Mouse (Mus musculus): ENCODE measurements around the gene Wdhd1. TPM values are rescaled to one million over a fixed set of nuclear protein-coding genes. Genes with fewer than 3 reads are reported as not detected.

Wdhd1 gene
- 0.99 and 1.3 TPM in 2 replicates for polyA plus RNA-seq (2012; rRNA removed; ENCODE audit: low replicate concordance)

GRCm38 (mm10) chr14:47276637-47277393, at the start of gene Wdhd1, which contains the start of gene Socs4:
Wdhd1 (minus strand) TSS chr14:47276857.
Socs4 (plus strand) TSS chr14:47276931.

DNA sequence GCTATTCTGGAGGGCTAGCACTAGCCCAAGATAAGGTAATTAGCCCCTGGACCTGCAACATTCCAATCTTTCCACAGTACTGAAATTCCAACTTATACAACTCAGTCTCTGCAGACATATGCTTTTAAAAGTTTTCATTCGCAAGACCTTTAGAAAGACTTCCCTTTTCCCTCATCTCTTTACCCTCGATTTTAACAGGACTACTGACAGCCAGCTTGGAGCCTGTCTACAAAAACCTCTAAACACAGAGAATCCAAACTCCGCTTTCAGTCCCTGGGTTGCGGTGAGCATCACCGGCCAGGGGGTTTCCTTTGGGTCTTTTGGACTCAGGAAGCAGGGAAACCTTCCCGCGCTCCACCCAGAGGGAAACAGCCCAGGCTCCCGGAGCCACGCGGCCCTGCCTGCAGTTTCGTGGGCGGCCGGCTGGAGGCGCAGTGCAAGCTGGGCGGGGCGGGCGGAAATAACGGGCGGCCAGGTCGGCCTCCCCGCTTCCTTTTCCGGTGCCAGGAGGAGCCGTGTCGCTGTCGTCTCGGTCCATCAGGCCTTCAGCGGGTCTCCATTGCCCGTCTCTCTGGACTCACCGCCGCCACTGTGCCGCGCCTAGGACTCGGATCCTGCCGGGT, 21.2 kb upstream of the Wdhd1 start, which contains the start of gene Mapk1ip1l:
Gene Mapk1ip1l, plus strand, starts transcription at position 482 of the 623 bp plus-strand sequence.

Other genes with a start within 250 kb of the Wdhd1 start
- 5.2 and 6.2 TPM in 2 replicates for gene Gch1, start 87.4 kb downstream of the Wdhd1 start, polyA plus RNA-seq (2012; rRNA removed; ENCODE audit: low replicate concordance)
- 2.1 and 4.2 TPM in 2 replicates for gene Socs4, start 74 bp upstream of the Wdhd1 start, polyA plus RNA-seq (2012; rRNA removed; ENCODE audit: low replicate concordance)
- 43.9 and 64.3 TPM in 2 replicates for gene Mapk1ip1l, start 21.4 kb upstream of the Wdhd1 start, polyA plus RNA-seq (2012; rRNA removed; ENCODE audit: low replicate concordance)
- gene Lgals3, start 90.9 kb upstream of the Wdhd1 start, polyA plus RNA-seq (2012; rRNA removed; ENCODE audit: low replicate concordance): 155 and 330 TPM in 2 replicates
- gene Dlgap5, start 141.6 kb upstream of the Wdhd1 start, polyA plus RNA-seq (2012; rRNA removed; ENCODE audit: low replicate concordance): 0.85 and 0.93 TPM in 2 replicates
- 10.7 and 15.6 TPM in 2 replicates for gene Fbxo34, start 173.6 kb upstream of the Wdhd1 start, polyA plus RNA-seq (2012; rRNA removed; ENCODE audit: low replicate concordance)